Mouse (Mus musculus) spleen, postnatal 10 days (tissue): Measurements from ENCODE around the gene Sash1.
A peak's percentile ranks its signal among the peaks of the same experiment; 100 is the strongest.

Experiments used
- DNase-seq, 2 experiments: peaks; one replicate each; pipeline ENCODE4 v3.0.0; 2021 to 2022; ENCODE audit warnings: low spot score in 2 of 2

Sash1 gene

GRCm38 (mm10) chr10:8885630-8886527, at the start of gene Sash1:
Gene Sash1, minus strand, starts transcription at chr10:8886070.
- peak; percentile 27 to 56 for DNase-seq

- DNase-seq = no peak
Measured at GRCm38 (mm10) chr10:8935601-8936000, 49.7 kb upstream of the Sash1 start.

- DNase-seq = no peak
Measured at GRCm38 (mm10) chr10:8933451-8934372, 47.8 kb upstream of the Sash1 start.

- DNase-seq = no peak
Measured at GRCm38 (mm10) chr10:8931548-8932240, 45.8 kb upstream of the Sash1 start.

- no peak for DNase-seq
Measured at GRCm38 (mm10) chr10:8930672-8931071, 44.8 kb upstream of the Sash1 start.

- DNase-seq = no peak
Measured at GRCm38 (mm10) chr10:8928775-8929647, 43.1 kb upstream of the Sash1 start.

DNA sequence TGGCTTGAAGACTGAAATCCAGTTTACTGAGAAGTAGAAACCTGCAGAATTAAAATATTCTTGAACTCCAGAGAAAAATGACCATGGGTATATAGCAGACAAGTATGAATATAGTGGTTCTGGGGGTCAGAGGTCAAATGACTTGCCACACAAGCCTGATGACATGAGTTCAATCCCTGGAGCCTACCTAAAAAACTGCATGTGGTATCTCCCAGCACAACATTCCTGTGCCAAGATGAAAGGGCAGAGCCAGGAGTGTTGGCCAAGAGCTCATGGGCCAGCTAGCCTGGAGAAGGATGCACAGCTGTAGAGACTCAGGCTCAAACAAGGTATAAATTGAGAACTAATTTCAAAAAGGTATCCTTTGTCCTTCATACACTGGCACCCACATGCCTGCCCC, 42.4 kb upstream of the Sash1 start:
- no peak for DNase-seq

GRCm38 (mm10) chr10:8926906-8927305, 41.0 kb upstream of the Sash1 start:
- no peak for DNase-seq

DNA sequence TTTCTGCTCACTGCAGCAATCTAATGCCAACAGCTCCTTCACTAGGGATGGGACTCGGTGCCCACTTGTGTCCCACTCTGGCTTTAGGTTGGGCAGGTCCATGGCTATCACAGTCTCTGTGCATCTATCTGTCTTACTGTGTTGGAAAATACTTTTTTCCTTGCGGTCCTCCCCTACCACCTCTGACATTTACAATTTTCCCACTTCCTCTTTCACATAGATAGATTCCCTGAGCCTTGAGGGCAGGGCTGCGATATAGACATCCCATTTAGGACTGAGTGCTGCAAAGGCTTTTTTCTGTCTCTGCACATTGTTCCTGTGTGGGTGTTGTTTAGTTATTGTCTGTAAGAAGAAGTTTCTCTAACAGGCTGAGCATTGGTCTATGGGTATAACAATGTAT, 40.4 kb upstream of the Sash1 start:
- DNase-seq = no peak

DNA sequence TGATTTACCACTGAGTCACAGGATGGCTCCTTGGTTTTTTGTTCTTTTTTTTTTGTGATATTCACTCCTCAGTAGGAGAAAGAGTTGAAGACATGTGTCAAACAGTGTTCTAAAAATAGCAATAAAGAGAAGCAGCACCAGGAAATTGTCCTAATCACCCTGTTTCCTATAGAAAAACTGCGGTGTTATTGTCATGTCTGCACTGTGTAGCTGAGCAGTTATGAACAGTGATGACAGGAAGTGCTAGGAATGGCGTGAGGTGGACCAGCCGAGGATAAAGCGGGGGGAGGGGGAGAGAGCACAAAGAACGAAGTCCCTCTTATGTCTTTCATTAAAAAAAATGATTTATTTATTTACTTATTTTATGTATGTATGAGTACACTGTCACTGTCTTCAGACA, 39.4 kb upstream of the Sash1 start:
- no peak for DNase-seq

GRCm38 (mm10) chr10:8921098-8921693, 35.3 kb upstream of the Sash1 start:
- no peak for DNase-seq

GRCm38 (mm10) chr10:8917798-8918197, 31.9 kb upstream of the Sash1 start:
- DNase-seq = no peak

- DNase-seq = no peak
Measured at GRCm38 (mm10) chr10:8917350-8917749, 31.5 kb upstream of the Sash1 start.

- DNase-seq = no peak
Measured at GRCm38 (mm10) chr10:8915755-8916154, 29.9 kb upstream of the Sash1 start.

GRCm38 (mm10) chr10:8913904-8914303, 28.0 kb upstream of the Sash1 start:
- DNase-seq = no peak

DNA sequence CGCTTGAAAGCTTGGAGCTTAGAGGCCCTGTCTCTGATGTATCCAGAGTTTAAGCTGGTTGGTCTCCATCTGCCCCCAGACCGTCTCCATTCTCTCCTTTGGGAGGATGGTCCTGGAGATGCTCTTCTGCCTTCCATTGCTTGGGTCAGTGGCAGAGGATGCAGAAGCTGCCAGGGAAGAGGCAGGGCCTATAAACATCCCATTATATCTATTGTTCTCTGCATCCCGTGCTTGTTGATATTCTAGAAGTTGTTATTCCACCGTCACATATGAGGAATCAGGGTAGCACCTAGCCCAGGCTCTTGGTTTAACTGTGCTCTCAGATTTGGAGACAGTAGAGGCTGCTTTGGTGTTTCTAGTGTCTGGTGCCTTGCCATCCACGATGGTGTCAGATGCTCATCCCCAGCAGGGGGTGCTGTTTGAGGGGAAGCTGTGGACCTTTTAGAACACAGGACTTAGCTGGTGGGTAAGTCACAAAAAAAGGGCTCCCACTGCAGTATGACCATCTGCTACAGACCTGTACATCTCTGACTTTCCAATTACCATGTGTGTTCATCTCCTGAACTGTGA, 26.9 kb upstream of the Sash1 start:
- peak; percentile 5 to 57 for DNase-seq

DNA sequence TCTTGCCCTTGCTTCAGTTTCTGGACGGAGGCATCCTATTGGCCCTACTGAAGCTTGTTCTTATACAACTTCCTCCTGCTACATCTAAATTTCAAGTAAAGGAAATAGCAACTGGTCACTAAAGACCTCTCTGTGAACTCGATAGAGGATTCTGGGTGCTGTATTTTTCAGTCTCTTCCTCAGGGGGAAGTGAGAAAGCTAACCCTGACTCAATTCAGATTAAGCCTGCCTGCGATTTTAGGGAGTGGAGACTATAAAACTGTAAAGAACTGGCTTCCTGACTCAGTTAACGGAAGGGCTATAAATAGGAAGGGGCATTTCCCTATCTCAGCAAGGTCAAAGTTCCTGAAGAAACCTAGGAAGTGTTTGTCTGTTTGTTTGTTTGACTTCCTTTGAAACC, 26.3 kb upstream of the Sash1 start:
- no peak for DNase-seq

DNA sequence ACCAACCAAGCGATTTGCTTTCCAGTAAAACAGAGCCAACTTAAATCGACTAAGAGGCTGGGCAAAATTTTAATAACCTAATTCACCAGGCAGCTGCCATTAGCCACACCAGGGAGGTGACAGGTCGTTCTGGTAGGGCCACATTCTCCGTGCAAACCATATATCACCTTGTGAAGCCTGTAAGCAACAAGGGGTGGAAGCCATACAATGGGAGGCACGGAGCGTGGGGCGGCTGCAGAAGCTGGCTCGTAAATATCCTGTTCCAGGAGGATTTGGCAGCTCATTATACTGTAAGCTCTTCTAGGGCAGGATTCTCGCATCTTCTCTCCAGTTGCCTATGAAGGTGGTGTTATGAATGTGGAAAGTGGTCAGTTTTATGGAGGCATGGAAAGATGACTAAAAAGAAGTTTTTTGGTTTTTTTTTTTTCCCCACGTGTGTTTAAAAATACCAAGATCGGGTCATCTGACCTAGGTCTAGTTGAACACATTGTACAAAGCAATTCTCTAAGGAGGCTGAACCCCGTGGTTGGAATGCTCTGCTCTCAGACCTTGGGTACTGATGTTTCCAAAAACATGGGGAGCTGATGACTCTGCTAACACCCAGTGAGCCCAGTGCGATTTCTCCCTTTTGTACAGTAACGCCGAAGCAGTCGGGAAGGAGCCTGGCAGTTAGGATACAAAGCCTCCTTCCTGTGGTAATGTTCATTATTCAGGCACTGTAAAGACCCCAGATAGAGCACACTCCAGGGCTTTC, 24.5 kb upstream of the Sash1 start:
- DNase-seq = no peak

DNA sequence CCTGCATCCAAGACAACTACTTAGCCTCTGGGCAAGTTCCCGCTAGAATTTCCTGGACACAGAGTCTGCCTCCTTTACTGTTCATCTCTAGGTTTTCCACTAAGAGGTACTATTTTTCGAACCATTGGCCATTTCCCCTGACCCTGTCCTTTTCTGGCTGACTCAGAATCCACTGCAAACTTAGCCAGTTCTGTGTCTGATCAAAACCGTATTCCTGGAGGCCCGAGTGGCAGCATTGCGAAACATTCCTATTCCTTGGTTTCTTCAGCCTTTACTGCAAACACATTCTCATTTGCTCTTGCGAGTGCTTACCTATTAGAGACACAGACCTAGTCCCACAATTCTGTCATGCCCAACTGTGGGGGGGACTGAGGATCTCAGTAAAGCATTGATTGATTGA, 17.2 kb upstream of the Sash1 start:
- no peak for DNase-seq

GRCm38 (mm10) chr10:8902412-8902811, 16.5 kb upstream of the Sash1 start:
- DNase-seq = no peak
